Mouse (Mus musculus) megakaryocyte progenitor cell, adult 5-6 weeks (primary cell): ENCODE measurements around the gene Id1. TPM values are rescaled to one million over a fixed set of nuclear protein-coding genes. Genes with fewer than 3 reads are reported as not detected.

ENCODE experiments used
- ATAC-seq: replicated peaks from 2 replicates; pipeline ENCODE4 v1.8.0; 2016; ENCODE audit warnings: mild to moderate bottlenecking, moderate TSS enrichment, inconsistent platforms; ENCODE audit not compliant: poor library complexity
- total RNA-seq, 2 experiments: library from RNA; stranded (forward) in 1 of 2; stranded (reverse) in 1 of 2; fragments of 157-497, 149-512 nt in 1 of 2; fragments of 200-1000 nt in 1 of 2; gene quantifications; 2 replicates each; pipeline versions ENCODE4 v1.2.3 to v1.2.4; 2015 to 2017

The Id1 gene
- total RNA-seq, 2 experiments from 2014 or later: 7.1 to 8.3 TPM

DNA sequence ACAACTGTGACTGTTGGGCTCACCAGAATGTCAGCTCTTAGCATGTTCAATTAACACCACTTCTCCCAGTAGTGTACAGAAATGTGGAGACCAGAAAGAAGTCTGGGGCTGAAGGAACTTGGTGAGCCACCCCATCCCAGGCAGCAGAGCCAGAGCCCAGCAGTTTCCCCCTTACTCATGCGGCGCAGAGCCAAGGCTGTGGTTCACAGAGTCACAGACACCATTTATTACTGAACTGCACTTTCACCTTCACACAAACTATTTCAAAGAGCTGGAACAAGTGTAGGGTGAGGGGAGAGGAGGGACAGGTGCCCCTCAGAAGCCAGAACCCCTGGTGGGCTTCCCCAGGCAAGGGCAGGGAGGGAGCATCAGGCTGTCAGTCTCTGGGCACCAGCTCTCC lies 44.4 kb downstream of the Id1 start:
- no peak for ATAC-seq

DNA sequence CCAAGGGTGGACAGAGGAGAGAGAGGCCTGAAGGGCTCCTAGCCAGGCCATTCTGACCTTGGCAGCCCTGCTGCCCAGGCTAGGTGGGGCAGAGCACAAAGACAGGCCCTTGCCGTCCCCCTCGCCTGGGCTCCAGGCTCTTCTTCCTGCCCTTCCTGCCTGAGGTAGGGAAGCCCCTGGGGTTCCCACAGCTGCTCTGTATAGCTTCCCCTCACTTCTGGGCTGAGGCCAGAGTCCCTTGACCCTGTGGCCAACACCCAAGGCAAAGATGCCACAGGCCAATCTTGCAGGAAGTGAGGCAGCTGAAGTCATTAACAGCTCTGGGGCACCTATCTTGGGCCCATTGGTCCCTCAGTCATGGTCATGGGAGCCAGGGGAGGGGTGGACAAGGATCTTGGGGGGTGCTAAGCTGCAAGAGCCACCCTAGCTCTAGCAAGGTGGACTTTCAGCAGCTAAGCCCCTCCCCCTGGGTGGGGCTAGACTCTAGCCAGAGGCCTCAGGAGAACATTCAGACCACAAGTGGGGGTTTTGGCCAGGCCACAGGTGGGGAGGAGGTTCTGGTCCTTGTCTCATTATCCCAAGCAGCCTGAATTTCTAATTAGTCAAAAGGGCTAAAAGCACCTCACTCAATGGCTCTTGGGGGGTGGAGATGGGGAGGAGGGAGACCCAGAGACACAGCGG lies 45.1 kb downstream of the Id1 start:
- ATAC-seq: peak; percentile 29

DNA sequence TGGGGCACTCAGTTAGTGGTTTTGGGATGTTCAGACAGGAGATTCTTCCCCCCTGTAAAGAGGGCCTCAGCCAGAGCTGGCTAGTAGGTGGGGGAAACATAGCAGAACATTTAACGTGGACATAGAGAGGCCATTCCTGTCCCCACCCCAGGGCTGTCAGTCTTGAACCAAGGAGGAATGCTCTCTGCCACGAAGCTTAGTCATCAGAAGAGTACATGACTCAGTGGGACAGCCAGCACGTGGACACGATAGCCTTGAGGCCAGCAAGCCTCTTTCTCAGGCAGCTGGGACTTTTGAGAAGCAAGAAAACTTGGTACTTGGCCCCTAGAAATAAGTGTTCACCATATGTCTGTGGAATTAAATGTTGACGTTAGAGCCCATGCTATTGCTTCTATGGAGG lies 46.6 kb downstream of the Id1 start:
- ATAC-seq: no peak

DNA sequence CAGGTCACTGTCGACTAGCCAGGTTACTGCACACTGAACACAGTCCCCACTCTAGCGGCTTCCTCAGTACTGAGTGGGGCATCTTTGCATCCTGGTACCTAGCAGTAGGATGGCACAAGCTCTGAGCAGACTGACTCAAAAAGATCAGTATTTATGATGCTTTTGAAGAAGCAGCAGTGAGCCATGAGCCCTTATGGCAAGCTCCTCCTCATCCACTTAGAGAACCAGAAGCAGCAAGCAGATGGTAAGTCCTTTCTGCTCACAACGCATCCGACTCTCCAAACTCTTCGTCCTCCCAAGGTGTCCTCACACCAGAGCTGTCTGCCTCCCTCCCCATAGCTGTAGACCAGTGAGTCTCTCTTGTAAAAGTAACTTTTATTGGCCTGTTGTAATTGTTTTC lies 47.2 kb downstream of the Id1 start:
- ATAC-seq: no peak

DNA sequence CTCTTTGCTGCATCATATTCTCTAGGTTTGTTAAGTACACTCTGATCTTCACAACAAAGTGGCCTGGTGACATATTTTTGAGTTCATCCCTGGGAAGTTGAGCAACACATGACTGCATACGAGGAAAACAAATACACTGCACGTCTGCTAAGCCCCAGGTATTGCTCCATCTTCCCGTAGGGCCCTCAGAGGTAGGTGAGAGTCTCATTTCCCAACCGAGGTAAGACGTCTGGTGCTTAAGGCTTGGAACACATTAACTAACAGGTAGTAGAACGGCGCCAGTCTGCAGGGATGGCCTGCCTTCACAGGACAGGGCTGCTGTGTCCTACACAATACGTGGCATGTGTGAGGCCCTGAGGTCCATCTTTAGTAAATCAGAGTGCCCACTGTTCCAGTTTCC lies 48.6 kb downstream of the Id1 start:
- no peak for ATAC-seq

DNA sequence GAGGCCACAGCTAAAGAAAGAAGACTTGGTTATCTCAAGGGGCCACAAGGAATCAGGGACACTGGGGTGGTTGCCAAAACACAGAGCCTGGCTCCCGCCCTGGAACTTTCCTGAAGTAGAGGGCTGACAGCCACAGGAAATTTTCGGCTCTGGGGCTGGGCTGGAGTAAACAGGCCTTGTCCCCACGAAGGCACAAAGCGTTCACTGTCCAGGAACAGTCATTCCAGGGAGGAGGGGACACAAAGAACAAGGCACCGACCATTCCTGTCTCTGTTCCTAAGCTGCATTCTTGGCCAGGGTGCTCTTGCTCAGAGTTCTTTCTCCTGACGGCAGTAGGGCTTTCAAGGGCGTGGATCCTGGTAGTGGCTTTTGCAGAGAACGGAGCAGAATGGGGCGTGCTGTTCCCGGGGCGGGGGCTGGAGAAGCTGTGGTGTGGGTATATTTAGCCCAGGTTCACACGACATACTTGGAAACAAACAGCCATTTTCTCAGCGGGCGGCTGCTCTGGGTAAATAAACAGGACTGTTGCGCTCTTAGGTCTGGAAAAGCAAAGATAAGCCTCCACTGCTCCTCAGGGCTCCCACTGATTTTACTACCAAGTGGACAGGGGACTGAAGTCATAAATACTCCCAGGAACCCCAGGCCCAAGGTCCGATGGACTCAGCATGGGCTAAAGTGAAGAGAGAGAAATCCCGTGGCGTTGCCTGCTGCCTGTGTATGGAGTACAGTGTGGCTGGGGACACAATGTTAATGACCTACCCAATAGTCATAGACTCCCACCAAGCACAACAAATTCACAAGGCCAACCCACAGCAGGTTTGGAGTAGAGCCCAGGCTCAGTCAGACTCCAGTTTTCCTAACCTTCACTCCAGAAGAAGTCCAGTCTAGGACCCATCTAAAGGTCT lies 49.6 kb downstream of the Id1 start:
- no peak for ATAC-seq

Other genes starting within 250 kb of the Id1 start
- not detected in 2 replicates for gene Defb22, start 246.1 kb upstream of the Id1 start, total RNA-seq (2015)
- not detected in 2 replicates for gene Defb22, start 246.1 kb upstream of the Id1 start, total RNA-seq (2017)
- gene Defb26, start 224.6 kb upstream of the Id1 start, total RNA-seq (2015): not detected in 2 replicates
- gene Defb26, start 224.6 kb upstream of the Id1 start, total RNA-seq (2017): not detected in 2 replicates
- gene Defb28, start 218.0 kb upstream of the Id1 start, total RNA-seq (2015): not detected in 2 replicates
- not detected in 2 replicates for gene Defb28, start 218.0 kb upstream of the Id1 start, total RNA-seq (2017)
- gene Defb29, start 196.2 kb upstream of the Id1 start, total RNA-seq (2015): not detected in 2 replicates
- not detected in 2 replicates for gene Defb29, start 196.2 kb upstream of the Id1 start, total RNA-seq (2017)
- gene Gm17416, start 166.9 kb upstream of the Id1 start, total RNA-seq (2015): not detected in 2 replicates
- not detected in 2 replicates for gene Gm17416, start 166.9 kb upstream of the Id1 start, total RNA-seq (2017)
- gene Defb21, start 163.5 kb upstream of the Id1 start, total RNA-seq (2015): not detected in 2 replicates
- not detected in 2 replicates for gene Defb21, start 163.5 kb upstream of the Id1 start, total RNA-seq (2017)
- gene Defb19, start 155.9 kb upstream of the Id1 start, total RNA-seq (2015): not detected in 2 replicates
- not detected in 2 replicates for gene Defb19, start 155.9 kb upstream of the Id1 start, total RNA-seq (2017)
- gene Defb45, start 136.9 kb upstream of the Id1 start, total RNA-seq (2015): not detected in 2 replicates
- gene Defb45, start 136.9 kb upstream of the Id1 start, total RNA-seq (2017): not detected in 2 replicates
- gene Defb36, start 131.9 kb upstream of the Id1 start, total RNA-seq (2015): not detected in 2 replicates
- not detected in 2 replicates for gene Defb36, start 131.9 kb upstream of the Id1 start, total RNA-seq (2017)
- not detected in 2 replicates for gene Defb25, start 113.2 kb upstream of the Id1 start, total RNA-seq (2015)
- gene Defb25, start 113.2 kb upstream of the Id1 start, total RNA-seq (2017): not detected in 2 replicates
- gene Rem1, start 109.3 kb upstream of the Id1 start, total RNA-seq (2015): 1.2 TPM in 1 of 2 replicates, not detected in the other
- 0.10 and 0.87 TPM in 2 replicates for gene Rem1, start 109.3 kb upstream of the Id1 start, total RNA-seq (2017)
- gene H13, start 66.8 kb upstream of the Id1 start, total RNA-seq (2015): 169 and 177 TPM in 2 replicates
- gene H13, start 66.8 kb upstream of the Id1 start, total RNA-seq (2017): 126 and 128 TPM in 2 replicates
- gene Mcts2, start 49.2 kb upstream of the Id1 start, total RNA-seq (2015): 8.7 and 12.3 TPM in 2 replicates
- 6.1 and 11.0 TPM in 2 replicates for gene Mcts2, start 49.2 kb upstream of the Id1 start, total RNA-seq (2017)
- gene Cox4i2, start 17.9 kb downstream of the Id1 start, total RNA-seq (2015): 1.4 and 1.5 TPM in 2 replicates
- gene Cox4i2, start 17.9 kb downstream of the Id1 start, total RNA-seq (2017): 1.8 TPM in 1 of 2 replicates, not detected in the other
- 8.1 and 10.2 TPM in 2 replicates for gene Bcl2l1, start 95.5 kb downstream of the Id1 start, total RNA-seq (2015)
- 13.5 and 18.4 TPM in 2 replicates for gene Bcl2l1, start 95.5 kb downstream of the Id1 start, total RNA-seq (2017)
- gene Tpx2, start 111.7 kb downstream of the Id1 start, total RNA-seq (2015): 104 and 111 TPM in 2 replicates
- gene Tpx2, start 111.7 kb downstream of the Id1 start, total RNA-seq (2017): 112 and 114 TPM in 2 replicates
- not detected in 2 replicates for gene Mylk2, start 175.1 kb downstream of the Id1 start, total RNA-seq (2015)
- gene Mylk2, start 175.1 kb downstream of the Id1 start, total RNA-seq (2017): not detected in 2 replicates
- not detected in 2 replicates for gene Foxs1, start 197.0 kb downstream of the Id1 start, total RNA-seq (2015)
- not detected in 2 replicates for gene Foxs1, start 197.0 kb downstream of the Id1 start, total RNA-seq (2017)
- not detected in 2 replicates for gene Dusp15, start 215.4 kb downstream of the Id1 start, total RNA-seq (2015)
- gene Dusp15, start 215.4 kb downstream of the Id1 start, total RNA-seq (2017): not detected in 2 replicates
- gene Ttll9, start 226.2 kb downstream of the Id1 start, total RNA-seq (2015): 1.8 and 2.1 TPM in 2 replicates
- 1.6 TPM in 2 replicates for gene Ttll9, start 226.2 kb downstream of the Id1 start, total RNA-seq (2017)